Mouse (Mus musculus) midbrain, embryonic 10.5 days (tissue): ENCODE results near the gene Clca4a. TPM values are rescaled to one million over a fixed set of nuclear protein-coding genes. Genes with fewer than 3 reads are reported as not detected.
"Not testable (repeated sequence)": the region's sequence is repeated elsewhere in the genome, so short reads cannot be mapped to it uniquely, and the experiment has no call there.

Experiments
- DNase-seq: peaks from one replicate; pipeline ENCODE4 v3.0.0-alpha.2; 2017; ENCODE audit warnings: low spot score
- H3K27ac ChIP-seq: fragments of 300-500 bp; sonication (generic); replicated peaks from 2 replicates; pipeline ENCODE4 v1.5.1; 2016; ENCODE audit warnings: mild to moderate bottlenecking
- H3K27me3 ChIP-seq: fragments of 300-500 bp; sonication (generic); 2 replicates; pipeline ENCODE4 v1.6.1; 2016; ENCODE audit warnings: low read depth, mild to moderate bottlenecking; ENCODE audit not compliant: poor library complexity, severe bottlenecking
- H3K36me3 ChIP-seq: fragments of 300-500 bp; sonication (generic); 2 replicates; pipeline ENCODE4 v1.6.1; 2016; ENCODE audit warnings: mild to moderate bottlenecking, moderate library complexity
- H3K4me1 ChIP-seq: fragments of 300-500 bp; sonication (generic); 2 replicates; pipeline ENCODE4 v1.6.1; 2016
- H3K4me3 ChIP-seq: fragments of 300-500 bp; sonication (generic); 2 replicates; pipeline ENCODE4 v1.5.1; 2016; ENCODE audit warnings: mild to moderate bottlenecking, moderate library complexity
- H3K9me3 ChIP-seq: fragments of 300-500 bp; sonication (generic); replicated peaks from 2 replicates; pipeline ENCODE4 v1.6.1; 2016; ENCODE audit warnings: mild to moderate bottlenecking
- WGBS: fragments of 180-500 bp; shearing (Covaris S2); methylation state at CpG from one replicate; pipeline ENCODE4 v1.1.7; 2016; 5-methylcytosine and 5-hydroxymethylcytosine counted together
- polyA plus RNA-seq: library from polyadenylated mRNA; unstranded; fragments of >200 nt; fragmentation: Nextera tagmentation; extraction: Ambion mirVana; gene quantifications from 2 replicates; pipeline ENCODE4 v1.2.1, GENCODE M21; 2016

Clca4a gene
- polyA plus RNA-seq, 1 experiment from 2014 or later: not detected

- not testable (repeated sequence) for H3K27me3 ChIP-seq, H3K27ac ChIP-seq, H3K9me3 ChIP-seq, H3K4me1 ChIP-seq, H3K36me3 ChIP-seq, H3K4me3 ChIP-seq
- 14% methylated on average over 5 of the region's 5 CpGs for WGBS
- peak; percentile 14 for DNase-seq
These were observed 27.5 kb downstream of the Clca4a start for GRCm38 (mm10) chr3:144947376-144947775.

- H3K27ac ChIP-seq, H3K4me1 ChIP-seq, H3K4me3 ChIP-seq, DNase-seq, H3K9me3 ChIP-seq, H3K36me3 ChIP-seq, H3K27me3 ChIP-seq: not testable (repeated sequence)
These were observed 41.2 kb downstream of the Clca4a start for GRCm38 (mm10) chr3:144933625-144934024.

GRCm38 (mm10) chr3:144933011-144933491 is 41.8 kb downstream of the Clca4a start:
- H3K4me3 ChIP-seq: no peak overlapping the region
- no peaks in the 10 kb centered on the region for H3K4me1 ChIP-seq
- H3K27ac ChIP-seq: no peak overlapping the region
- no peaks in the 10 kb centered on the region for H3K27me3 ChIP-seq
- DNase-seq: no peak
- 93% methylated on average over 1 of the region's 1 CpGs for WGBS
- H3K9me3 ChIP-seq: no peaks in the 10 kb centered on the region
- no peaks in the 10 kb centered on the region for H3K36me3 ChIP-seq

GRCm38 (mm10) chr3:144932335-144932734 is 42.5 kb downstream of the Clca4a start, which contains the start of gene Clca4b:
Gene Clca4b (minus strand): TSS chr3:144932529.
- no peak within 1 kb of the TSS for H3K4me3 ChIP-seq
- DNase-seq: no peak
- H3K4me1 ChIP-seq: no peaks in the 10 kb centered on the region
- H3K27me3 ChIP-seq: no peaks in the 10 kb centered on the region
- H3K36me3 ChIP-seq: no peaks in the 10 kb centered on the region
- no peak within 1 kb of the TSS for H3K27ac ChIP-seq
- no peaks in the 10 kb centered on the region for H3K9me3 ChIP-seq

- no peak overlapping the region for H3K4me3 ChIP-seq
- DNase-seq: no peak
- WGBS: 91% methylated on average over 2 of the region's 2 CpGs
- H3K4me1 ChIP-seq: no peaks in the 10 kb centered on the region
- H3K9me3 ChIP-seq: no peaks in the 10 kb centered on the region
- no peaks in the 10 kb centered on the region for H3K27me3 ChIP-seq
- H3K27ac ChIP-seq: no peak overlapping the region
- H3K36me3 ChIP-seq: no peaks in the 10 kb centered on the region
These were observed 60.8 kb downstream of the Clca4a start for GRCm38 (mm10) chr3:144914014-144914413.

Other genes starting within 250 kb of the Clca4a start
- not detected in 2 replicates for gene Clca3a1, start 214.1 kb downstream of the Clca4a start, polyA plus RNA-seq
- gene Clca3a2, start 155.6 kb downstream of the Clca4a start, polyA plus RNA-seq: not detected in 2 replicates
- gene Clca3b, start 125.7 kb downstream of the Clca4a start, polyA plus RNA-seq: not detected in 2 replicates
- gene Clca4b, start 42.5 kb downstream of the Clca4a start, polyA plus RNA-seq: not detected in 2 replicates
- not detected in 2 replicates for gene Clca1, start 57.7 kb upstream of the Clca4a start, polyA plus RNA-seq
- 0.11 and 0.16 TPM in 2 replicates for gene Clca2, start 124.4 kb upstream of the Clca4a start, polyA plus RNA-seq
- gene Odf2l, start 143.5 kb upstream of the Clca4a start, polyA plus RNA-seq: 21.6 and 23.4 TPM in 2 replicates